Mouse (Mus musculus) embryo, embryonic 10.5 days (tissue): ENCODE results near the gene Trir.

Experiments used
- DNase-seq: peaks from one replicate; pipeline ENCODE4 v3.0.0-alpha.2; 2015; ENCODE audit warnings: low spot score

The Trir gene

GRCm38 (mm10) chr8:85036381-85036717, 9.7 kb downstream of the Trir start:
- DNase-seq = no peak

GRCm38 (mm10) chr8:85036718-85037365, 10.2 kb downstream of the Trir start, which contains the start of gene Tnpo2:
Gene Tnpo2 (plus strand): TSS chr8:85036915.
- peak; percentile 98 for DNase-seq

- peak; percentile 78 for DNase-seq
Measured at GRCm38 (mm10) chr8:85037366-85037680, 10.7 kb downstream of the Trir start.

GRCm38 (mm10) chr8:85037681-85038531, 11.3 kb downstream of the Trir start:
- DNase-seq = no peak

DNA sequence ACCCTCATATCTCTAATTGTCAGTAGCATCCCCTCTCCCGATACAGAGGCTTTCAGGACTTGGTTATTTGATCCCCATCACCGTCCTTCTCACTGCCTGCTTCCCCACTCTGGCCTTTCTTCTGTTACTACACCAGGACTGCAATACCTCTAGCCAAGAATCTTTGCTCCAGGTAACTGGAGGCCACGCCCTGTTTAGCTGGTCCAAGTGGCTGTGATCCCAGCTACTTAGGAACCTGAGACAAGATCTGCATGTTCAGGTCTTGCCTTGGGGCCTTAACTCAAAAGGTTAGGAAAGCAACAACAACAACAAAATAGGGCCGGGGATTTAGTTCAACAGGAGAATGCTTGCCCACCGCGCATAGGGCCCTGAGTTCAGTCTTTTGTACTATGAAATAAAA, 17.0 kb downstream of the Trir start:
- DNase-seq = no peak

DNA sequence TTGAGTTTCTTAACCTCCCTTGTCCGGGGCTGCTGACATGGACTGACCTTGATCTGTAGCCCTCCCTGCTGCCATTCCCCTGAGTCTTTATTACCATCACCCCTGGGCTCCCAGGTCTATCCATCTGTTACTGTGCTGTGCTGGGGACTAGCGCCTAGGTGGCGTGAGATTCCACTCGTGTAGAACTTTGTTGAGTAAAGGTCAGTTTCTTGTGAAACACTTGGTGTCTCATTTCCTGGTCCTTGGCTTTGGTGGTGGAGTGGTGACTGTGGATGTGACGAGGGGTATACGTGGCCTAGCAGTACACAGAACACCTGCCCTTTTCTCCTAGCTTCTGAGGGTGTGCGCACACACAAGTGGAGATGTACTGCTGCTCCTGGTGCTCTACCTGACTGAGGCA, 30.7 kb downstream of the Trir start:
- no peak for DNase-seq

DNA sequence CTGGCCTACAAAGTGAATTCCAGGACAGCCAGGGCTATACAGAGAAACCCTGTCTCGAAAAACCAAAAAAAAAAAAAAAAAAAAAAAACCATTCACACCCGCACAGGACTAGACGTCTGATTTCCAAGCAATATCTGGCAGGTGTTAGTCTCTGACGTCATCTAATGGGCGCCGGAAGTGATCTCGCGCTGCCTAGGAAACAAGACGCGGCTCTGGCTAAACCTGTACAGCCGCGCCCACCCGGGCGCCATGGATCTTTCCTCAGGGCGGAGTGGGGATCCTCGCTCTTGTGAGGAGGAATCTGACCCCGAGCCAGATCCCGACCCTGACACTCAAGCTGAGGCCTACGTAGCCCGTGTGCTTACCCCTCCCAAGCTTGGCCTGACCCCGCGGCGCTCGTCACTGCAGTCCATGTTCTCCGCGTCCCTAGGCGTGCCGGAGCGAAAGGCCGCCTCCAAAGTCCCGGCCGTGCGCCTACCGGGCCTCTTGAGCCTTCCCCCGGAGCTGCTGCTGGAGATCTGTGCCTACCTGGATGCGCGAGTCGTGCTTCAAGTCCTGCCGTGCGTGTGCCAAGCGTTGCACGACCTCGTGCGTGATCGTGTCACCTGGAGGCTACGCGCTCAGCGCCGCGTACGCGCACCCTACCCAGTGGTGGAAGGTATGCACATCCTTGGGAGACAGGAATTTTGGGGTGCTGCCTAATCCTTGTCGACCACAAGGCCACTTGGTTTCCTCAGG, 33.4 kb downstream of the Trir start, which contains the start of gene Fbxw9:
TSS of gene Fbxw9 (plus strand) at position 177 of the 738 bp plus-strand sequence.
- peak; percentile 97 for DNase-seq

DNA sequence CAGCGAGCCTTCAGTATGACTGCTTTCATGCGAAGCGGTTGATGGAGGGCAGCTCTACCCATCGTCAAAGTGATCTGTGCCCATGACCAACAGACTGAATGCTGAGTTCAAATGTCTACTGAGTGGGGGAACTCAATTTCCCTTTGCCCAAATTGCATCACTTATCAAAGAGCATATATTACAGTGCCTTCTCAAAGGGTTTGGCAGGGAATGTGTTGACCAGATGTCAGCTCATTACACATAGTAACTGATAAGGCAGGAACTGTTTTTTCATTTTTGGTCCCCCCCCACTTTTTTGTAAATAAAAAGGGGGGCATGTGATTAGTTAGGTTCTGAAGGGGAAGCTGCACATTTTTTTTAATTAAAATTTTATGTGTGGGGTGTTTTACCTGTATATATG, 36.0 kb downstream of the Trir start:
- DNase-seq = no peak

DNA sequence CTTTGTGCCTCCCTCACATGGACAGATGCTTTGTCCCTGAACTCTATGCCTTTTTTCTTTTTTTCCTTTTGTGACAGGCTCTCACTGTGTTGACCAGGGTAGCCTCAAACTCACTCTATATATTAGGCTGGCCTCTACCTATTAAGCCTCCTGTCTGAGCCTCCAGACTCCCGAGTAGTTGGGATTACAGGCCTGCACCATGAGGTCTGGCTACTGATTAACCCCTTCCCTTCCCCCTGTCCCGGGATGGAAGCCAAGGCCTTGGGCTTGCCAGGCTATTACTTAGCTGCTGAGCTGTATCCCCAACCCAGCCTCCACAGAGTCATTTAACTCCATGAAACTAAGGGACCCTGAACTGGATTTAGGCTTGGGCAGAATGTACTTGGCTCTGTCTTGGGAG, 38.6 kb downstream of the Trir start:
- no peak for DNase-seq

GRCm38 (mm10) chr8:85067155-85067554, 40.5 kb downstream of the Trir start:
- no peak for DNase-seq

DNA sequence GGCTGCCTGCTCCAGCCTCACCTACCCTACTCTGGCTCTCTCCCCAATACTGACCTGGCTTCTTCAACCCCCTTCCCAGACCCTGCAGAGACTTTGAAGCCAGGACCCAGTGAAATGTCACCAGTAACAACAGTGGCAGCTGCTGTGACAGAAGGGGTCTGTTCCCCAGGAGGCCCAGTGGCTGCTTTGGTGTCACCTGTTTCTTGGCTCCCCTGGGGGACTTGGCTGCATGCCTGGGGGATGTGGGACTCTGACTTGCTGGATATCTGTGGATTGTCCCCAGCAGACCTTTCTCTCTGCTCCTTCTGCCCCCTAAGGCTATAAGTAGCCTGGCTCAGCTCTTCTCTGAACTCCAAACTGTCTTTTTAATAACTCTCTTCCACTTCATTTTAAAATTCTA, 41.4 kb downstream of the Trir start, which contains the start of gene Gm5741:
TSS of gene Gm5741 (minus strand) at position 1 of the 400 bp plus-strand sequence.
- no peak for DNase-seq

- peak; percentile 44 for DNase-seq
Measured at GRCm38 (mm10) chr8:85071041-85071440, 44.4 kb downstream of the Trir start.

- DNase-seq = peak; percentile 97
Measured at GRCm38 (mm10) chr8:85071514-85072281, 45.1 kb downstream of the Trir start, which contains the start of gene Dhps. Gene Dhps (plus strand): TSS chr8:85071757.

DNA sequence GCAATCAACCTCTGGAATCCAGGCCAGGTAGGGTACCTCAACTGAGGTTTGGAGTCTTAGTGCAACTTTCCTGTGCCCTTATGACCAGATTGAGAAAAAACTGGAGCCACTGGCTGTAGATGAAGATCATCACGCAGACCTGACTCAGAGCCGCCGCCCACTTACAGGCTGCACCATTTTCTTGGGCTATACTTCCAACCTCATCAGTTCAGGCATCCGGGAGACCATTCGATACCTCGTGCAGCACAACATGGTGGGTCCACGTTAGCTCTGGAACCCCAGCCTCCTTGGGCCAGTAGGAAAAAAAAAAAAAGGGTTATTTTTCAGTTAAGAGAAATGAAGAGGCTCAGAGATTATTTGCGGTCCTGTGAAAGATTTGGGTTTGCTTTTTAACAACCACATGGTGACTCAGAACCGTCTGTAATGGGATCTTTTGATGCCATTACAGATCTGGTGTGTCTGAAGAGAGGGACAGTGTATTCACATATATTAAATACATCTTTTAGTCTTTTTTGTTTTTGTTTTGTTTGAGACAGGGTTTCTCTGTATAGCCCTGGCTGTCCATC, 45.8 kb downstream of the Trir start:
- no peak for DNase-seq

GRCm38 (mm10) chr8:85073041-85073612, 46.5 kb downstream of the Trir start:
- DNase-seq = no peak

DNA sequence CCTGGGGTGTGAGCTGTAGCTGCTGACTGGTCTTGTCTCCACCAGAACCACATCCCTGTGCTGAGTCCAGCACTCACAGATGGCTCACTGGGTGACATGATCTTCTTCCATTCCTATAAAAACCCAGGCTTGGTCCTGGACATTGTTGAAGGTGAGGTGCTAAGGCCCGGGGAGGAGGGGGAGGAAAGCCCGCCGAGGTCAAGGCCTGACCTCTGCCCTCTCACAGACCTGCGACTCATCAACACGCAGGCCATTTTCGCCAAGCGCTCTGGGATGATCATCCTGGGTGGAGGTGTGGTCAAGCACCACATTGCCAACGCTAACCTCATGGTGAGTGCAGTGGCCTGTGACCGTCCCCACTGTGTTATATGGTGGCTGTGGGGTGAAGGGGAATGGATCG, 47.5 kb downstream of the Trir start:
- DNase-seq = no peak

DNA sequence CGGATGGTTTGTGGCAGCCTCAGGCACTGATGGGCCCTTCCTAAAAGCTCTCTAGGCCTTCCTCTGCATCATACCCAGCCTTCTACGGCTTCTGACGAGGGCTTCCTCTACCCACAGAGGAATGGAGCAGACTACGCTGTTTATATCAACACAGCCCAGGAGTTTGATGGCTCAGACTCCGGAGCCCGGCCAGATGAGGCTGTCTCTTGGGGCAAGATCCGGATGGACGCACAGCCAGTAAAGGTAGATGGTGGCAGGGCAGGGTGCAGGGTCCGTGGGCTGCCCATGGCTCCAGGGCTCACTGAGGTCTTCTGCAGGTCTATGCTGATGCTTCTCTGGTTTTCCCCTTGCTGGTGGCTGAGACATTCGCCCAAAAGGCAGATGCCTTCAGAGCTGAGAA, 48.0 kb downstream of the Trir start:
- DNase-seq = no peak

DNA sequence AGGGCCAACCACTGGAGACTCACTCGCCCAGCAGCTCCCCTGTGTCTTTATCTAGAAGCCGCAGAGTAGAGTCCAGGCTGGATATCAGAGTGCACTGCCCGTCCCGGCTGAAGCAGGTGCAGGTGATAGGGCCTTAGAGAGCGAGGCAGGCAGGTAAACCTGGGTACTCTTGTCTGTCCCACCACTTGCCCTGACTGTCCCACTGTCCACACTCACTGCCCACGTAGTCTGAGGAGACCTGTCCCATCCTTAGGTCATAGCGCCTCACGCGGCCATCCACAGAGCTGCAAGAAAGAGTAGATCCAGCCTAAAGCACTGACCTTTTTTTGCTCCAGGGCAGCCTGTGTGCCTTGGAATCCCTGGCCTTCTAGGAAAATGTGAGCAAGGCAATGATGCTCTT, 49.4 kb downstream of the Trir start:
- peak; percentile 58 for DNase-seq

DNA sequence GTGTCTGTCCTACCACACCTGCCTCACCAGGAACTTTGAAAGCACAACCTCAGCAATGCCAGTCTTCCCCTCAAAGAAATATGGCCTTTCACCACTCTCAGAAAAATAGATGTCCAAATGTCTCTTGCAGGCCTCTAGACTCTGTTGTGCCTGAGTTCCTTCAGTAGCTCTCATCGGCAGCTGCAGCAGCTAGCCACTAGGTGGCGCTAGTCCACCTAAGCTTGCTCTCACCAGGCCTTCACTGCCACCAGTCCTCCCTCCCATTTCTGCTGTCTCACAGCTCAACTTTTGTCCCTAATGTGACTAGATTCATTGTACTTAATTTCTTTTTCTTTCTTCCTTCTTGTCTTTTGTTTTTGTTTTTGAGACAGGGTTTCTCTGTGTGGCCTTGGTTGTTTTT, 50.4 kb downstream of the Trir start:
- DNase-seq = peak; percentile 93
